Mouse (Mus musculus) megakaryocyte-erythroid progenitor cell, adult 5-6 weeks (primary cell): ENCODE measurements around the gene Apopt1. TPM values are rescaled to one million over a fixed set of nuclear protein-coding genes. Genes with fewer than 3 reads are reported as not detected.
A peak's percentile ranks its signal among the peaks of the same experiment; 100 is the strongest.

ENCODE experiments used
- ATAC-seq: replicated peaks from 2 replicates; pipeline ENCODE4 v1.8.0; 2016; ENCODE audit warnings: mild to moderate bottlenecking, inconsistent platforms; ENCODE audit not compliant: severe bottlenecking, poor library complexity, low FRiP score, low TSS enrichment
- total RNA-seq, 2 experiments: library from RNA; stranded (forward) in 1 of 2; stranded (reverse) in 1 of 2; fragments of 200-1000, 215-1000 nt in 1 of 2; fragments of >200 nt in 1 of 2; fragmentation: Nextera tagmentation in 1 of 2; gene quantifications; 2 replicates each; pipeline ENCODE4 v1.2.3; 2014 to 2017

Apopt1 gene
- total RNA-seq, 2 experiments from 2014 or later: 56.4 to 62.7 TPM

- ATAC-seq: no peak
Observed at GRCm38 (mm10) chr12:111760306-111760908, 47.3 kb downstream of the Apopt1 start.

- ATAC-seq: no peak
Observed at GRCm38 (mm10) chr12:111762620-111763280, 49.7 kb downstream of the Apopt1 start.

GRCm38 (mm10) chr12:111766313-111767236 is 53.5 kb downstream of the Apopt1 start:
- ATAC-seq: no peak

- no peak for ATAC-seq
Observed at GRCm38 (mm10) chr12:111768322-111768928, 55.4 kb downstream of the Apopt1 start.

GRCm38 (mm10) chr12:111769306-111769705 is 56.2 kb downstream of the Apopt1 start:
- peak; percentile 95 for ATAC-seq

GRCm38 (mm10) chr12:111769816-111770577 is 56.9 kb downstream of the Apopt1 start:
- no peak for ATAC-seq

- ATAC-seq: no peak
Observed at GRCm38 (mm10) chr12:111770651-111771050, 57.6 kb downstream of the Apopt1 start.

GRCm38 (mm10) chr12:111774156-111774555 is 61.1 kb downstream of the Apopt1 start:
- no peak for ATAC-seq

GRCm38 (mm10) chr12:111774845-111775244 is 61.8 kb downstream of the Apopt1 start:
- no peak for ATAC-seq

GRCm38 (mm10) chr12:111777919-111778318 is 64.9 kb downstream of the Apopt1 start:
- ATAC-seq: no peak

GRCm38 (mm10) chr12:111779544-111779943 is 66.5 kb downstream of the Apopt1 start:
- 0 out of 2 replicates have a peak, but pooled peaks have one; percentile 54 for ATAC-seq

- ATAC-seq: no peak
Observed at GRCm38 (mm10) chr12:111785174-111785573, 72.1 kb downstream of the Apopt1 start.

- peak; percentile 92 for ATAC-seq
Observed at GRCm38 (mm10) chr12:111787015-111787414, 74.0 kb downstream of the Apopt1 start.

GRCm38 (mm10) chr12:111790090-111790489 is 77.0 kb downstream of the Apopt1 start:
- no peak for ATAC-seq

- no peak for ATAC-seq
Observed at GRCm38 (mm10) chr12:111790631-111791030, 77.6 kb downstream of the Apopt1 start.

GRCm38 (mm10) chr12:111791474-111792104 is 78.5 kb downstream of the Apopt1 start:
- no peak for ATAC-seq

GRCm38 (mm10) chr12:111794102-111794501 is 81.0 kb downstream of the Apopt1 start:
- ATAC-seq: peak; percentile 64

- ATAC-seq: no peak
Observed at GRCm38 (mm10) chr12:111794526-111795179, 81.6 kb downstream of the Apopt1 start.
